Comparison of ENCODE assay signal across 10 mouse cellular contexts in the genomic region with DNA sequence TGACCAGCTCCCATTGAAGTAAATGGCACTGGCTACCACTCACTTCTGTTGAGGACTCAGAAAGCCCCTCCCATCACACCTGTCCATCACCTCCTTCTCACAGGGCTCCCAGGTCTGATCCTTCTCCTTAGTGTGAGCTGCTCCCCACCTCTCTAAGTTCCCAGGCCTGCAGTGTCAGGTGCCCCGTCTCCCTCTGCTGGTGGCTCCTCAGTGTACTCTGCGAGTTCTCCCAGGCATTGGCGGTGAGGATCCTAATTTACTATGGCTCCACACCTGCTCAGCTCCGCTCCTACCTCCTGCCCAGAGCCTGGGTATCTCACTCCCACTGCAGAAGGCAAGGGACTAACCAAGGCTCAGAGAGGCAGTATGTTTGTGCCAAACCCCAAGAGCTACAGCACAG. TPM values are rescaled to one million over a fixed set of nuclear protein-coding genes. Genes with fewer than 3 reads are reported as not detected.
A peak's percentile ranks its signal among the peaks of the same experiment; 100 is the strongest.
DNase-seq lines count a peak whose midpoint lies in the region; ATAC-seq and TF ChIP-seq lines count a peak whose summit lies in the region.
"Had no signal": no experiment of that assay in that cellular context is flagged by ENCODE, and none has a peak within 500 bp of the region (broad histone marks: within the 10 kb centered on the region; RNA-seq: fewer than 3 reads in every experiment).

No protein-coding gene starts in this region.

- no peak overlapping the region for H3K9ac ChIP-seq in hindbrain, embryonic 16.5 days (ENCODE audit: low read depth, low read length)
- no peak overlapping the region for H3K9ac ChIP-seq in liver, embryonic 12.5 days
- H3K9ac ChIP-seq: lung, embryonic 15.5 days had no signal

- TF ChIP-seq POLR2A in brain, embryonic 14.5 days (IDR thresholded peaks at IDR 0.05; ENCODE audit: borderline replicate concordance, extremely low read depth, insufficient read depth, insufficient read length, poor library complexity, severe bottlenecking) = no peak

- peak; percentile 48; the same call in 1 of the 2 replicates for TF ChIP-seq CTCF in brain, embryonic 14.5 days (IDR thresholded peaks at IDR 0.05; ENCODE audit: borderline replicate concordance, extremely low read depth, insufficient read depth, insufficient read length)

- H3K36me3 ChIP-seq in hindbrain, embryonic 10.5 days = no peaks in the 10 kb centered on the region
- no peaks in the 10 kb centered on the region for H3K36me3 ChIP-seq in hindbrain, embryonic 16.5 days (ENCODE audit: control insufficient read depth, insufficient read depth, low read length)
- H3K36me3 ChIP-seq in liver, embryonic 12.5 days = no peaks in the 10 kb centered on the region
- H3K36me3 ChIP-seq: lung, embryonic 15.5 days had no signal

- DNase-seq in hindbrain, embryonic 10.5 days (ENCODE audit: low spot score) = no peak
- DNase-seq in 3T3-L1 (ENCODE audit: low read depth, low spot score) = peak; percentile 24
- DNase-seq in brain, embryonic 14.5 days (ENCODE audit: low read depth) = peak; percentile 27
- DNase-seq in spleen, adult 18-20 months = no peak
- no peak for DNase-seq in adrenal gland, adult 18-20 months (ENCODE audit: low spot score in 2 of 2)
- DNase-seq in thymus, postnatal 25 days = no peak
- DNase-seq: cerebellum, adult 9-10 months had no signal

- WGBS in hindbrain, embryonic 10.5 days = 7% methylated on average over 4 of the region's 4 CpGs
- 8% methylated on average over 4 of the region's 4 CpGs for WGBS in hindbrain, embryonic 16.5 days
- 7% methylated on average over 4 of the region's 4 CpGs for WGBS in liver, embryonic 12.5 days (ENCODE audit: insufficient replicate concordance)

- peak overlapping the region; percentile 64 for H3K27ac ChIP-seq in hindbrain, embryonic 10.5 days
- no peak overlapping the region for H3K27ac ChIP-seq in hindbrain, embryonic 16.5 days (ENCODE audit: low read depth, low read length)
- no peak overlapping the region for H3K27ac ChIP-seq in liver, embryonic 12.5 days
- H3K27ac ChIP-seq: lung, embryonic 15.5 days had no signal

- peaks cover 77% of the 10 kb centered on the region for H3K4me1 ChIP-seq in hindbrain, embryonic 10.5 days (replicated peaks)
- H3K4me1 ChIP-seq in hindbrain, embryonic 16.5 days (ENCODE audit: control insufficient read depth, insufficient read depth, low read depth, low read length) = peaks cover 47% of the 10 kb centered on the region
- H3K4me1 ChIP-seq in liver, embryonic 12.5 days = 0 out of 2 replicates have a peak, but pooled peaks cover 10% of the 10 kb centered on the region

- no peak for ATAC-seq in hindbrain, embryonic 16.5 days
- 0 out of 2 replicates have a peak, but pooled peaks have one; percentile 11 for ATAC-seq in liver, embryonic 12.5 days

- peaks cover 100% of the 10 kb centered on the region for H3K27me3 ChIP-seq in hindbrain, embryonic 10.5 days (ENCODE audit: insufficient read depth, poor library complexity, severe bottlenecking)
- H3K27me3 ChIP-seq in hindbrain, embryonic 16.5 days (replicated peaks; ENCODE audit: control insufficient read depth, insufficient read depth, low read length) = peaks cover 33% of the 10 kb centered on the region
- H3K27me3 ChIP-seq in liver, embryonic 12.5 days (replicated peaks) = peaks cover 99% of the 10 kb centered on the region

- no peak overlapping the region for H3K4me2 ChIP-seq in hindbrain, embryonic 16.5 days (ENCODE audit: low read length)
- no peak overlapping the region for H3K4me2 ChIP-seq in liver, embryonic 12.5 days
- H3K4me2 ChIP-seq: lung, embryonic 15.5 days had no signal

- H3K4me3 ChIP-seq in hindbrain, embryonic 10.5 days = no peak overlapping the region
- H3K4me3 ChIP-seq in hindbrain, embryonic 16.5 days (ENCODE audit: low read length) = no peak overlapping the region
- no peak overlapping the region for H3K4me3 ChIP-seq in liver, embryonic 12.5 days
- H3K4me3 ChIP-seq: lung, embryonic 15.5 days had no signal

- no peaks in the 10 kb centered on the region for H3K9me3 ChIP-seq in hindbrain, embryonic 10.5 days
- no peaks in the 10 kb centered on the region for H3K9me3 ChIP-seq in hindbrain, embryonic 16.5 days (ENCODE audit: control insufficient read depth, low read length)
- H3K9me3 ChIP-seq in liver, embryonic 12.5 days (replicated peaks) = no peaks in the 10 kb centered on the region
- H3K9me3 ChIP-seq: lung, embryonic 15.5 days had no signal

RNA-seq across cellular contexts. Expression of gene Lmx1b, which starts 57.0 kb away (rescaled TPM):
- 2.5 and 7.7 TPM in 2 replicates for polyA plus RNA-seq in hindbrain, embryonic 10.5 days (2016; fragmentation: Nextera tagmentation; extraction: Ambion mirVana)
- polyA plus RNA-seq in hindbrain, embryonic 16.5 days (2015; fragmentation: Nextera tagmentation; extraction: Ambion mirVana) = 3.3 and 3.5 TPM in 2 replicates
- 2.9 and 16.0 TPM in 2 replicates for polyA plus RNA-seq in brain, embryonic 14.5 days (2012; rRNA removed)
- 0.04 TPM in 1 of 2 replicates, not detected in the other for polyA plus RNA-seq in liver, embryonic 12.5 days (2016; fragmentation: Nextera tagmentation; extraction: Ambion mirVana)
- not detected for total RNA-seq in adrenal gland, adult 18-20 months (2021)

Comparison
In these comparisons a context has a peak if more than half of its experiments do, and no peak if none do; other contexts are left out.
1. DNase-seq: peak in 3T3-L1 (single experiment) and brain, embryonic 14.5 days (single experiment); none in hindbrain, embryonic 10.5 days (single experiment), spleen, adult 18-20 months (0 of 2), adrenal gland, adult 18-20 months (0 of 2) and thymus, postnatal 25 days (single experiment).